Mouse (Mus musculus): ENCODE data around the gene Slco2a1.

The Slco2a1 gene

DNA sequence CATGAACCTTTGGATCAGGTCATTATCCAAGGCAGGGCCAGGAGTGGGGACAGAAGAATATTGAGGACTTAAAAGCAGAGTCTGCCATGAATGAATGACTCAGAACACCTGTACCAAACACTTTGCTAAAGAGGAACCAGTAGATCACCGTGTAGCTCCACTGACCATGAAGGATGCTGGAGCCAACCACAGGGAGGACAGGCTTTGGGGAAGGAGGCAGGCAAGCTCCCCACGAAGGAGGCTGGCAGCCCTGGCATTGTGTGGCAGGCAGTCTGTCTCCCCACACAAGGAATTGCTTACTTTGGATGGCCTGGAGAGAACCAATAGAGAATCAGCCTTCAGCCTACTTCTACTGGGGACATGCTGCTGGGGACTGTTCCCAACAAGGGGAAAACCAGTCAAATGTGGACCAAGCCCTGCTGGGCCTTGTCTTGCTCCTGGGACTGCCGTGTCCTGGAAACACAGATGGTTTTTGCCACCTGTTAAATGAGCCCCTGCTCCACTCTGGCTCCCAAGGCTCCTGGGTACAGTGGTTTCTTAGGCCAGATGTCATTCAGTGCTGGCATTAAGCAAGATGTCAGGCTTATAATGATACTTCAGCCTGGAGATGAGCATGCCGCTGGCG is 130.3 kb downstream of the Slco2a1 start:
- DNase-seq (ENCODE audit: low spot score): no peak

DNA sequence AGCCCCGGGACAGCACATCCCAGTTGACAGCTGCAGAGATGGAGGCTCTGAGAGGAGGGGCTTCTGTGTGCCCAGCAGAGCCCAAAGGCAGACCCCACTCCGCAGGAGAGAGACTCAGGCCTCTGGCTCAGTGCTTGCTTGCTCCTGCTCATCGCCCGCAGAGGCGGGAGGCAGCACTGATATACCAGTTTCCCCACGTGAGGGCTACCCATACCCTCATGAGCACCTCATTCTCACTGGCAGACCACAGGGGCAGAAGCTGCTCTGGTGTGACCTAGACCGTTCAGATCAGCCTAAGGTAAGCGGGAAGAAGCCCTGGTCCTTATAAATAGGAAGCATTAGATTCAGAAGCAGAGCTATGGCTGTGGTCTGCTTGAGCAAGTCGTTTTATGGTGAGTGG is 131.3 kb downstream of the Slco2a1 start:
- no peak for DNase-seq (ENCODE audit: low spot score)

DNA sequence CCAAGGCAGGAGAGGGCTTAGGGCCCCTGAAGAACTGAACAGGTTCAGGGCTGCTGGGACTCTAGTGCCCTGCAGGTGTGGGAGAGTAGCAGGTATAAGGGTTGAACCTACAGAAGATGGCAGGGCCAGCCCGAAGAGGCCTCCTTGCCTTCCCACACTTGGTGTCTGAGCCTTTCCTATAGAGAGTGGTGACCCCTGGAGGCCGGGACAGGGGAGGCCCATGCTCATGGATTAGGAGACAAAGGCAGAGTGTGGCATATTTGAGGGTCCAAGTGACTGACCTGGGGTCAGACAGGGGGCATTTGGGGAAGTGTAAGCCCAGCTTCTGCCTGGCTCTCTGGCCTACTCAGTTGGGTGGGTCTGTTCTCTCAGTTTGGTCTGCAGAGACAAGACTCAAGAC is 131.7 kb downstream of the Slco2a1 start:
- DNase-seq (ENCODE audit: low spot score): no peak

DNA sequence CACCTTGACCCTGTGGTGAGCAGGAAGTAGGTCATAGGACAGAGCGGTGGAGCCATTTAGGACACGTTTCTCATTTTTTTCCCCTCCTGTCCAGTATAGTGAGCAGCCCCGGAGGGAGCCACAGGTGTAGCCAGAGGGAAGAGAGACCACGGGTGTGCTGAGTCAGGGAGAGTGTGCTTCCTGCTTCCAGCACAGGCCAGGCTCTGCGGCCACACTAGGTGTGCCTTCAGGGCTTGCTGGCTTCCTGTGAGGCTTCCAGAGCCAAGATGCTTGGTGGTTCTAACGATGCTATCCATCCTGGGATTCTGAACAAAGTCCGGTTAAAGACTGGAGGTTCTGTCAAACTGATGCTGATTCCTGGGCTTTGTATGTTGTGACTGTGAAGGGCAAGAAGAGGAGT is 133.0 kb downstream of the Slco2a1 start:
- DNase-seq (ENCODE audit: low spot score): no peak

DNA sequence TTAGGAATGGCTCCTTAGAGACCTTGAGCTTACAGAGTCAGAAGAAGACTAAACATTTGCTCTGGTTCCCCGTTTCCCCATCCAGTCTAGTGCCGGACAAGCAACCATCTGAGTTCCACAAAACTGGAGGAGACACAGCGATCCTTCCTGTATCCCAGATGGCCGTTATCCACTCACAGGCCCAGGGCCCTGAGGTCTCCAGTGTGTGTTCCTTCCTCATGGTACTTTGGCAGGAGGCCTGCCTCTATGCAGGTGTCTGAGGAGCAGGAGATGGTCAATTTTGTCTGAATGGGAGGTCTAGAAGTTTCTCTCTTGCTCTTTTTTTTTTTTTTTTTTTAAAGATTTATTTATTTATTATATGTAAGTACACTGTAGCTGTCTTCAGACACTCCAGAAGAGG is 136.2 kb downstream of the Slco2a1 start:
- DNase-seq (ENCODE audit: low spot score): no peak

DNA sequence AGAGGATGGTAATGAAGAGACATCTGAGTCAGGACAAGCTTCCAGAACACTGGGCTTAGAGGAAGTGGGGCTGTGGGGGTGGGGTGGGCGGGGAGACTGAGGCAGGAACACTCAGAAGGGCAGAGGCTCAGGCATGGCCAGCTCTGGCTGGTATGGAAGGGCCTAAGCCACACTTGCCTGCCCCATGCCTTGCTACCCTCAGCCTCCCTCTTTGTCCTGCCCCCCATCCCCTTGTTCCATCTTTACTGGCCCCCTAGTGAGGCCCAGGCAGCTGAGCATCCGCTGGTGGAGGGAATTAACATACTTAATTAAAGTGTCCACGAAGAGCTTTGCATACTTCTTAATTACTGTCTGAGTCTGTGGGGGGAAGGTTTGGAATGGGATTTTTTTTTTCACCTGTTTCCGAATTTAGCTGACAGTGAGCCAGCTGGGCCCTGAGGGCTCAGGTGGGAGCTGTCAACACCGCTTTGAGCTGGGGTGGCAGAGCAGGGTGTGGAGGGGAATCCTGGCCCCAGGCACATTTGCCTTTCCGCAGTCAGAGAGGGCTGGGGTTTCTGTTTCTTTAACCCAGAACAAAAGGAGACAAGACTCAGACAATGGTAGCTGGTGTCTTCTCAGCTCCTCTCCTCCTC is 145.1 kb downstream of the Slco2a1 start:
- no peak for DNase-seq (ENCODE audit: low spot score)

DNA sequence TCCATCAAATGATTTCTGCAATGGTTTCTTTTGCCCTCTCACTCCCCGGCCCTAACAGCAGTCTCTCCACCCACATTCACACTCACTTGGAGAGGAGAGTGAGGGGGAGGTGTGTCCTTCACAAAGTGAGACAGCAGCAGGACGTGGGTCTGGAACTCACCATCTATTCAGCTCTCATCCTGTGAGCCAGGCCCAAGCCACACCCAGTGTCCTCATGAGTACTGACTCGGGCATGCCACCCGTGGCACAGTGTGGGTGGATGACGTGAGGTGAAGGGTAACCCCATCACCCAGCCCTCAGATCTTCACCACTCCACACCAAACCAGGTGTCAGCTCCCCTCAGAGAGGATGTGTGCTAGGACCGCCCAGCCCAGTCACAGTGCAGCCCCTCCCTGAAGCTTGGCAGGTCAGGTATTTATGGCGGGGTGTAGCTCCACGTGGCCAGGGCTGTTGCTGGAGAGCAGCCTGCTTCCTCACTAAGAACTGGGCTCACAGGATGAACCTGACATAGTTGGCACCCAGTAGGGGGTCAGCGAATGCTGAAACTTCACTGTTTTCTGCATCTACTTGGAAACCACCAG is 146.0 kb downstream of the Slco2a1 start:
- DNase-seq (ENCODE audit: low spot score): no peak

DNA sequence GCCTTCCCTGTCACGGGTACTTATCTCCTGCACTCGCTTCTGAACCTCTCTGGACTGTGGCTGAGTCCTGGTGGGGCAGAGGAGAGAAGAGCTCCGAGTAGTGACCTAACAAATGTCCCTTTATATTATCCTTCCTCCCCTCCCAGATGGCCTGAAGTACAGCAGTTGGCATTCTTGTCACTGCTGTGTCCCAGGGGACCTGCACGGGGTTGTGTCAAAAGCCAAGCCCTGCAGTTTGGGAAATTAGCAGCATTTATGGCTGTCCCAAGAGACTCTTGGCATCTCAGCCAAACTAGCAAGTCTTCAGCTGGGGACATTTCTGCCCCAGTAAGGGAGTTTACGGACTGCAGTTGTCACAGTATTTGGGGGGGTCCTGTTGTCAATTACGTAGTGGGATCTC is 151.0 kb downstream of the Slco2a1 start:
- DNase-seq (ENCODE audit: low spot score): no peak

DNA sequence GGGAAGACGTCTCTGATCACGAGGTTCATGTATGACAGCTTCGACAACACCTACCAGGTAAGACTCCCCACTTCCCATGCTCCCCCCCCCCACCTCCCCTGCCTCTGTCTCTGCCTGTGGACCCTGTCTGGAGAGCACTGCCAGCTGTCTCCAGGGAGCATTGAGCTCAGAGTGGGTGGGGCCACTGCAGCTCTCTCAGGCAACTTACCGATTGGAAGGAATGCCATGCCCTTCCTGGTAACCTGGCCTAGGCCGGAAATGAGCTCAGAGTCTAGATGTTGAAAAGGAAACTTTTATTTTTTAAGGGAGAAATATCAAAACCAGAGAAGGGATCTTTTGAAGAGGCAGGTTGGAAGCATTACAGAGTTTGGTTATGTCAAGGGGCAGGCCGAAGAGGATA is 151.9 kb downstream of the Slco2a1 start:
- DNase-seq (ENCODE audit: low spot score): no peak

DNA sequence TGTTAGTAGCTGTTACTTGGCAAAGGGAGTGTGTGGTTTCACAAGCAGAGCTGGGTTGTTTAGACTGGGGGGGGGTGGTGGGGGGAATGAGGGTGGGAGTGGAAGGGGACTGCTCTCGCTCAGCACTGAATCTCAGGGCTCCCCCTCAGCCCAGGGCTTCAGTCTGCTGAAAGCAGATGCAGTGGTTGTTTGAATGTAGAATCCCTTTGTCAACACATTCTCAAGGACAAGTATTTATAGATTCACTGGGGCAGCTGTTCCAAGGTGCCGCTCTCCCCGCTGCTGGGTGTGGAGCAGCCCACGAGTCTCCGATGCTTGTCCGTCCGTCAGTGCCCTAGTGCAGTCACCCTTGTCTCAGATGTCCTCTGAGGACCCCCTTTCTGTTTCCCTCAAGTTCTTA is 152.8 kb downstream of the Slco2a1 start:
- DNase-seq (ENCODE audit: low spot score): no peak

DNA sequence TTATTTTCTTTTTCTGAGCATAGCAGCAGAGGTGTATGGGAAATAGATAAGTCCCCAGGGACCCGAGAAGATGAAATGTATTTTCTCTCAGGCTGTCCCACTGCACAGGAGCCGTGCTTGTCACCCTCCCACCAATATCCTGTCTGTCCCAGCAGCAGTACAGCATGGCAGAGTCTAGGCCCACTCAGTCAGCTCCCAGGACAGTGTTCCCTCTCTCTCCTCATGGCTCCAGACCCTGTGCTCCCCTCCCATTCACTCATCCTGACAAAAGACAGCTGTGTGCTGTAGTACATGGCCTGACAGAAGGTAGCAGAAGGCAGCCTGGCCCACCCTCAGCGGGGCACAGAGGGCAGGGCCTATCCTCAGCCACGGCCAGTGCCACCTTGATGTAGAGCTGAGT is 155.4 kb downstream of the Slco2a1 start:
- no peak for DNase-seq (ENCODE audit: low spot score)

DNA sequence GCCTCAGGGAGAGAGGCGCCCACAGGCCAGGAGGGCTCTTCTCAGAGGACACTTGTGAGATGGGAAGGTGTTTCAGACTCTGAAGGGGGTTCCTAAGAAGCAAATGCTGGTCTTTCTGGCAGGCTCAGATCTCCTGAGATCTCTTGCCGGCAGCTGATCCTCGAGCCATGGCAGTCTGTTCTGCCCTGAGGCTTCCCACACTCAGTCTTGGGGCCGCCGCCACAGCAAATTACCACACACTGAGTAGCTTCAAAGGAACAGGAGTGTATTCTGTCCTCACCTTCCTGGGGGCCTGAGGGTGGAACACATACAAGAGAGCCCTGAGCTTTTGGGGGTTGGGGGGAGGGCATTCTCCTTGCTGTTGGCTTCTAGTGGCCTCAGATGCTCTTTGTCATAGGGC is 156.8 kb downstream of the Slco2a1 start:
- DNase-seq (ENCODE audit: low spot score): no peak

Data from urinary bladder, postnatal 10 days (tissue).